Mouse (Mus musculus) limb, embryonic 13.5 days (tissue): ENCODE measurements around the gene Ercc8. TPM values are rescaled to one million over a fixed set of nuclear protein-coding genes. Genes with fewer than 3 reads are reported as not detected.

ENCODE experiments used
- ATAC-seq: fragments of 200-750 bp; cut with Nextera tagmentation; 2 replicates; pipeline ENCODE4 v1.8.0; 2017; ENCODE audit warnings: low read depth, moderate number of reproducible peaks, moderate TSS enrichment; ENCODE audit not compliant: low FRiP score
- H3K27ac ChIP-seq: fragments of 300-500 bp; sonication (generic); 2 replicates; pipeline ENCODE4 v1.5.1; 2015; ENCODE audit warnings: inconsistent platforms, mild to moderate bottlenecking, moderate library complexity
- H3K27me3 ChIP-seq: fragments of 300-500 bp; sonication (generic); 2 replicates; pipeline ENCODE4 v1.6.1; 2015; ENCODE audit warnings: mild to moderate bottlenecking, inconsistent platforms
- H3K36me3 ChIP-seq: fragments of 300-500 bp; sonication (generic); 2 replicates; pipeline ENCODE4 v1.6.1; 2015; ENCODE audit warnings: inconsistent platforms, mild to moderate bottlenecking, moderate library complexity
- H3K4me1 ChIP-seq: fragments of 300-500 bp; sonication (generic); 2 replicates; pipeline ENCODE4 v1.6.1; 2015; ENCODE audit warnings: inconsistent platforms
- H3K4me2 ChIP-seq: fragments of 300-500 bp; sonication (generic); replicated peaks from 2 replicates; pipeline ENCODE4 v1.6.1; 2015; ENCODE audit warnings: inconsistent platforms, mild to moderate bottlenecking, moderate library complexity
- H3K4me3 ChIP-seq: fragments of 300-500 bp; sonication (generic); 2 replicates; pipeline ENCODE4 v1.5.1; 2015; ENCODE audit warnings: moderate library complexity, mild to moderate bottlenecking, inconsistent platforms
- H3K9ac ChIP-seq: fragments of 300-500 bp; sonication (generic); 2 replicates; pipeline ENCODE4 v1.6.1; 2015; ENCODE audit warnings: mild to moderate bottlenecking, inconsistent platforms
- H3K9me3 ChIP-seq: fragments of 300-500 bp; sonication (generic); 2 replicates; pipeline ENCODE4 v1.6.1; 2016; ENCODE audit warnings: inconsistent platforms
- WGBS: fragments of 180-500 bp; shearing (Covaris S2); methylation state at CpG from one replicate; pipeline ENCODE4 v1.1.7; 2015; 5-methylcytosine and 5-hydroxymethylcytosine counted together
- polyA plus RNA-seq: library from polyadenylated mRNA; unstranded; fragments of >200 nt; fragmentation: Nextera tagmentation; extraction: Ambion mirVana; gene quantifications from 2 replicates; pipeline ENCODE4 v1.2.1, GENCODE M21; 2015

Gene Ercc8
- polyA plus RNA-seq, 1 experiment from 2014 or later: 21.2 TPM

DNA sequence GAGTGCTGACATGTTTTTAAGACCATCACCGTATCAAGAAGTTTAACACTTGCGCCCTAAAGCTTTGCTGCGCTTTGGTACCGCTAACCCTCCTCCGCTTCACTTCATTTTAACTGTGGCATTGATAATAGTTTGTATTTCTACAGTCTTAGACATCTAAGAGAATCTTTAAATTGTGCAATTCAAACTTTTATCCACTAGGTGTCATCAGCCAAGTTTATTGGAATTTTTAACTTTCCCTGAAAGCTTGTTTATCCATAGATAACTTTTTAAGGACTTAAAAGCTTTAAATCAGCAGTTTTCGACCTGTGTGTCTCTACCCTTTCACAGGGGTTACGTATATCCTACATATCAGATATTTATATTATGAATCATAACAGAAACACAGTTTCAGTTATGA is 1.4 kb downstream of the Ercc8 start:
- no peaks in the 10 kb centered on the region for H3K27me3 ChIP-seq
- no peak for ATAC-seq
- H3K4me2 ChIP-seq: peak overlapping the region; percentile 91
- H3K4me3 ChIP-seq: no peak overlapping the region; the same call in 1 of the 2 replicates
- H3K9me3 ChIP-seq: no peaks in the 10 kb centered on the region
- H3K27ac ChIP-seq: no peak overlapping the region
- H3K4me1 ChIP-seq: peaks cover 17% of the 10 kb centered on the region
- WGBS: 65% methylated on average over 7 of the region's 7 CpGs
- H3K9ac ChIP-seq: no peak overlapping the region
- peaks cover 17% of the 10 kb centered on the region for H3K36me3 ChIP-seq

- 95% methylated on average over 9 of the region's 9 CpGs for WGBS
- H3K9me3 ChIP-seq: no peaks in the 10 kb centered on the region
- H3K4me3 ChIP-seq: no peak overlapping the region
- ATAC-seq: no peak
- H3K4me1 ChIP-seq: peaks cover 9% of the 10 kb centered on the region
- no peaks in the 10 kb centered on the region for H3K27me3 ChIP-seq
- peaks cover 17% of the 10 kb centered on the region for H3K36me3 ChIP-seq
- H3K9ac ChIP-seq: no peak overlapping the region
- no peak overlapping the region for H3K27ac ChIP-seq
- no peak overlapping the region for H3K4me2 ChIP-seq
These were observed 5.4 kb downstream of the Ercc8 start for GRCm38 (mm10) chr13:108163912-108164311.

DNA sequence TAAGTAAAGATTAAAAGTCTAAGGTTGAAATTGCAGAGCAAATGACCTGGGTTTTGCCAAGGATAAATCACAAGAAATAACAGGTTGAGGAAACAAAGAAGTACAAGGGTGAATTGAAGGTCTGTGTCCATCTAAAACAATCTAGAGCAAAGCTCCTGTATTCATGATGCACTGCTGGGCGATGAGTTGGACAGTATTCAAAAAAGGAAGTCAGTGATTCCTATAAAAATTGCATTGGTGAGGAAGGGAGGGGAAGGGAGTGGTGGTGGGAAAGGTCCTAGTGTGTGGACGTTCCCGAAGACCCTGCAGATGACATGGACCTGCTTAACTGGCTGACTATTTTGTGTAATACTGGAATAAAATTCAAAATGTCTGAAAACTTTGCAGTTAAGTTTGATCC is 6.1 kb downstream of the Ercc8 start:
- H3K36me3 ChIP-seq: peaks cover 17% of the 10 kb centered on the region
- 90% methylated on average over 3 of the region's 3 CpGs for WGBS
- H3K27me3 ChIP-seq: no peaks in the 10 kb centered on the region
- H3K4me2 ChIP-seq: no peak overlapping the region
- no peak overlapping the region for H3K27ac ChIP-seq
- no peak for ATAC-seq
- H3K4me3 ChIP-seq: no peak overlapping the region
- H3K4me1 ChIP-seq: peaks cover 3% of the 10 kb centered on the region
- H3K9me3 ChIP-seq: no peaks in the 10 kb centered on the region
- no peak overlapping the region for H3K9ac ChIP-seq

GRCm38 (mm10) chr13:108170002-108170401 is 11.5 kb downstream of the Ercc8 start:
- Histone ChIP-seq H3K36me3 (peaks cover 28% of the 10 kb centered on the region), H3K4me3 (no peak overlapping the region), H3K27ac (no peak overlapping the region), H3K4me2 (no peak overlapping the region), H3K27me3 (no peaks in the 10 kb centered on the region), H3K9ac (no peak overlapping the region), H3K9me3 (no peaks in the 10 kb centered on the region), H3K4me1 (no peaks in the 10 kb centered on the region)
- ATAC-seq: no peak
- 96% methylated on average over 1 of the region's 1 CpGs for WGBS

DNA sequence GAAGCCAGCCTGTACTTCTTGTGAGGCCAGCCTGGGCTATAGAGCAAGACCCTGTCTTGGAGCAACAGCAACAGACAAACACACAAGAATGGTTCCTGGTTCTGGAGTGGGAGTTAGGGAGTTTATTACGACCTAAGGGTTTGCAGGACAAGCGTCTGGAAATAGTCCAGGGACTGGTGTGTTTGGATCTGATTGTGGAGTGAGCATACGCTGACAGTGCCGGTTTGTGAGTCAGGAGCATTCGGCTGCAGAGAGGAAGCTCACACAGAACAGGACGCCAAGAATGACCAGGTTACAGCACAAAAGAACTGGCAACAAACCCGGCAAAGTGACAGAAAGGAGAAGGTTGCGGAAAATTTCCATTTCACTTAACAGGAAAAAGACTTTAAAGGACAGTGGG is 12.0 kb downstream of the Ercc8 start:
- 88% methylated on average over 8 of the region's 8 CpGs for WGBS
- Histone ChIP-seq H3K4me3 (no peak overlapping the region), H3K36me3 (peaks cover 28% of the 10 kb centered on the region), H3K27ac (no peak overlapping the region), H3K4me1 (no peaks in the 10 kb centered on the region), H3K27me3 (no peaks in the 10 kb centered on the region), H3K9me3 (no peaks in the 10 kb centered on the region), H3K4me2 (no peak overlapping the region), H3K9ac (no peak overlapping the region)
- no peak for ATAC-seq

- WGBS: 86% methylated on average over 8 of the region's 8 CpGs
- no peak overlapping the region for H3K4me3 ChIP-seq
- H3K9ac ChIP-seq: no peak overlapping the region
- no peak for ATAC-seq
- H3K27me3 ChIP-seq: no peaks in the 10 kb centered on the region
- H3K9me3 ChIP-seq: no peaks in the 10 kb centered on the region
- peaks cover 64% of the 10 kb centered on the region for H3K36me3 ChIP-seq
- no peak overlapping the region for H3K27ac ChIP-seq
- H3K4me2 ChIP-seq: no peak overlapping the region
- H3K4me1 ChIP-seq: no peaks in the 10 kb centered on the region
These were observed 21.1 kb downstream of the Ercc8 start for GRCm38 (mm10) chr13:108179618-108180017.

- Histone ChIP-seq H3K9ac (no peak overlapping the region), H3K4me3 (no peak overlapping the region), H3K4me2 (no peak overlapping the region), H3K9me3 (no peaks in the 10 kb centered on the region), H3K27ac (no peak overlapping the region), H3K4me1 (no peaks in the 10 kb centered on the region), H3K36me3 (peaks cover 71% of the 10 kb centered on the region), H3K27me3 (no peaks in the 10 kb centered on the region)
- ATAC-seq: no peak
- 88% methylated on average over 5 of the region's 5 CpGs for WGBS
These were observed 22.3 kb downstream of the Ercc8 start for GRCm38 (mm10) chr13:108180821-108181220.

DNA sequence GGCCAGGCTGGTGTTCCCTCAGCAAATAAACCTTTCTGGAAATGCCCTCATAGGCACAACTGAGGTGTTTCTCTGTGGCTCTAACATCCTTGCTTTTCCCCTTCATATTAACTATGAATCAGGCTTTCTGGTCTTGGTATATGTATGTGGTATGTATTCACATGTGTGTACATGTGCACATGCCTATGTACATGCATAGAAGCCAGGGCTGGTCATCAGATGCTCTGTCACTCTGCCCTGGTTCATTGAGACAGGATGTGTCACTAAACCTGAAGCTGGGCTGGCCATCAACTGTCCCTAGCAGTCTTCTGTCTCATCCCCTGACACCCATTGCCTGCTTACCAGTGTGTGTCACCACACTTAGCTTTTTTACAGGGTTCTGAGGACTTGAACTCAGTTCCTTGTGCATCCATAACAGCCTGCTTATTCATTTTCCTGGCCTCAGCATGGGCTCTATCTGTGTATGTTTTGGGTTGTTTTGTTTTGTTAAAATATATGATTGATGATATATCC is 26.3 kb downstream of the Ercc8 start:
- Histone ChIP-seq H3K27me3 (no peaks in the 10 kb centered on the region), H3K36me3 (peaks cover 58% of the 10 kb centered on the region), H3K27ac (no peak overlapping the region), H3K4me1 (no peaks in the 10 kb centered on the region), H3K4me3 (no peak overlapping the region), H3K9ac (no peak overlapping the region), H3K4me2 (no peak overlapping the region), H3K9me3 (no peaks in the 10 kb centered on the region)
- ATAC-seq: no peak

- H3K4me1 ChIP-seq: 0 out of 2 replicates have a peak, but pooled peaks cover 1% of the 10 kb centered on the region
These were observed 27.0 kb downstream of the Ercc8 start for GRCm38 (mm10) chr13:108185530-108185929.

GRCm38 (mm10) chr13:108187994-108188393 is 29.5 kb downstream of the Ercc8 start:
- WGBS: 92% methylated on average over 4 of the region's 4 CpGs
- Histone ChIP-seq H3K9ac (no peak overlapping the region), H3K27me3 (no peaks in the 10 kb centered on the region), H3K4me3 (no peak overlapping the region), H3K27ac (no peak overlapping the region), H3K4me2 (no peak overlapping the region), H3K4me1 (0 out of 2 replicates have a peak, but pooled peaks cover 3% of the 10 kb centered on the region), H3K9me3 (no peaks in the 10 kb centered on the region), H3K36me3 (peaks cover 34% of the 10 kb centered on the region)
- ATAC-seq: no peak

More at GRCm38 (mm10) chr13:108185530-108185929, 27.0 kb downstream of the Ercc8 start:
- H3K9me3 ChIP-seq: no peaks in the 10 kb centered on the region
- no peak for ATAC-seq
- peaks cover 56% of the 10 kb centered on the region for H3K36me3 ChIP-seq
- WGBS: 89% methylated on average over 3 of the region's 3 CpGs
- H3K4me3 ChIP-seq: no peak overlapping the region
- H3K27ac ChIP-seq: no peak overlapping the region
- H3K4me2 ChIP-seq: no peak overlapping the region
- no peak overlapping the region for H3K9ac ChIP-seq
- no peaks in the 10 kb centered on the region for H3K27me3 ChIP-seq

DNA sequence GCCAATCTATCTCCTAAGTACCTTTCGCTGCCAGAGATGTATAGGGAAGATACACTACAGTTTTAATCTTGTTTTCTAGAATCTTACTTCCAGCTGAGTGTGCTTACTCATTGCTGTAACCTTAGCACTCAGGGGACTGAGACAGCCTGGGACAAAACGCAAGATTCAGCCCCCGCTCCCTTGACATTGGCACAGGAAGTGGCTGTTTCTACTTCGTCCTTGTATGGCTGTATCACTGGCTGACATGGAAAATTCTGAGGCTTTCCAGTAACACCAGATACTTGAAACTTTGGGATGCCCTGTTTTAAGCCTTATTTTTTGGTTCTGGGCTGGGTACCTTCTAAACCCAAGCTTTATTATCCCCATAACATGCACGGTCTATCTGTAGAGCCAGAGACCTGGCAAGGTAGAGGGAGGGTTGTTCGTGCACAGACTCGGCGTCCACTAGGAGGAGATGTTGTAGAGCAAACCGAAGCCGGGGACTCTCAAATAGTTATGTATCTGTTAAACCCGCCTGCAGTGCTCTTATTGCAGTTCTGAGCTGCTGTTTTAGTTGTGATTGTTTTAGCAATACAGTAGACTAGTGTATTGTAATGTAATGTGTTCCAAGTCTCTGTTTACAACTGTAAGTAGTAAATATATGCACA is 32.7 kb downstream of the Ercc8 start:
- H3K27me3 ChIP-seq: no peaks in the 10 kb centered on the region
- no peak overlapping the region for H3K9ac ChIP-seq
- peaks cover 32% of the 10 kb centered on the region for H3K36me3 ChIP-seq
- H3K4me3 ChIP-seq: no peak overlapping the region
- no peak overlapping the region for H3K4me2 ChIP-seq
- no peak overlapping the region for H3K27ac ChIP-seq
- WGBS: 57% methylated on average over 11 of the region's 11 CpGs
- no peak; the same call in 1 of the 2 replicates for ATAC-seq
- no peaks in the 10 kb centered on the region for H3K9me3 ChIP-seq
- 0 out of 2 replicates have a peak, but pooled peaks cover 3% of the 10 kb centered on the region for H3K4me1 ChIP-seq

GRCm38 (mm10) chr13:108195474-108195873 is 36.9 kb downstream of the Ercc8 start:
- H3K4me3 ChIP-seq: no peak overlapping the region
- no peak overlapping the region for H3K27ac ChIP-seq
- H3K9ac ChIP-seq: no peak overlapping the region
- H3K27me3 ChIP-seq: no peaks in the 10 kb centered on the region
- 0 out of 2 replicates have a peak, but pooled peaks cover 2% of the 10 kb centered on the region for H3K4me1 ChIP-seq
- WGBS: 87% methylated on average over 6 of the region's 6 CpGs
- no peak for ATAC-seq
- peaks cover 26% of the 10 kb centered on the region for H3K36me3 ChIP-seq
- no peaks in the 10 kb centered on the region for H3K9me3 ChIP-seq
- H3K4me2 ChIP-seq: no peak overlapping the region

- no peaks in the 10 kb centered on the region for H3K36me3 ChIP-seq
These were observed 46.3 kb downstream of the Ercc8 start for GRCm38 (mm10) chr13:108204857-108205256.

More at GRCm38 (mm10) chr13:108204857-108205256, 46.3 kb downstream of the Ercc8 start:
- Histone ChIP-seq H3K4me2 (no peak overlapping the region), H3K4me1 (no peaks in the 10 kb centered on the region), H3K27me3 (no peaks in the 10 kb centered on the region), H3K9me3 (no peaks in the 10 kb centered on the region), H3K4me3 (no peak overlapping the region), H3K27ac (no peak overlapping the region), H3K9ac (no peak overlapping the region)
- 80% methylated on average over 3 of the region's 3 CpGs for WGBS
- ATAC-seq: no peak
